Comparison of ENCODE assay signal across 17 mouse cellular contexts in the genomic region with DNA sequence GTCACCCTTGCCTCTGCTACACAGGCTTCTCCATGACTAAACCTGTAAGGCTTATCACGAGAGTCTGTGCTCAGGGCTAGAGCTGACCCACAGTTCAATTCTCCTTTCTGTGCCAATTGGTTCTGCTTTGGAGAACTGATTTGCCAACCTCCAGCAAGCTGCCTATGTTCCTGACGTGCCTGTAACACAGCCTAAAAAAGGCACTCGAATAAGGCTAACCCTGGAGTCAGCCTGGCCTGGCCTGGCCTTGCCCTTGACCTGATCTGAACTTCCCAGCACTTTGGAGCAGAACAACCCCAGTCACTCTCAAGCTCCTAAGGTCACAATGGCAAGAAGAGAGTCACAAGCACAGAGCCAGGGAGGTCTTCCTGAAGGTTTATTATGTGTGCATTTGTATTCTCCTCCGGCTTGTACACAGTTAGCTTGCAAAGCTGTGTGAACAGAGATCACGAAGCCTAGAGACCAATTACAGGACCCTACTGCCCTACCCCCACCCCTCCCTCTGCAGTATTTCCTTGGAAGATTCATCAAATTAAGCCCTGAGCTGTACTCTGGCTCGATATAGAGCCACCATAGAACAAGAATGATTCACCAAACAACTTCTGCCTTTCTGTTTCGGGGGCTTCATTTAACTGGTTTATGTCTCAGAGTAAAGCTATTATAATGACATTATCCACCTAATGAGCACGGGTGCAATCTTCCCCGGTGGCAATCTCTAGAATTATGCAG. TPM values are rescaled to one million over a fixed set of nuclear protein-coding genes. Genes with fewer than 3 reads are reported as not detected.
A peak's percentile ranks its signal among the peaks of the same experiment; 100 is the strongest.
DNase-seq lines count a peak whose midpoint lies in the region; ATAC-seq and TF ChIP-seq lines count a peak whose summit lies in the region.
"Had no signal": no experiment of that assay in that cellular context is flagged by ENCODE, and none has a peak within 500 bp of the region (broad histone marks: within the 10 kb centered on the region; RNA-seq: fewer than 3 reads in every experiment).

No protein-coding gene starts in this region.

- peak overlapping the region; percentile 40; the same call in 1 of the 2 replicates for H3K27ac ChIP-seq in hindbrain, embryonic 14.5 days
- no peak overlapping the region for H3K27ac ChIP-seq in hindbrain, embryonic 10.5 days
- H3K27ac ChIP-seq in testis, adult 2 months (ENCODE audit: control insufficient read depth, insufficient read depth, low read depth, low read length): peak overlapping the region; percentile 37; the same call in 1 of the 2 replicates
- peak overlapping the region; percentile 92 for H3K27ac ChIP-seq in brown adipose tissue, adult 24 weeks (replicated peaks; ENCODE audit: low read depth, low read length)
- H3K27ac ChIP-seq: forebrain, embryonic 15.5 days; gastrocnemius, adult 2 months; limb, embryonic 13.5 days had no signal

- peak; percentile 55 for ATAC-seq in hindbrain, embryonic 14.5 days (ENCODE audit: low FRiP score)
- ATAC-seq: CD4-positive, CD25-positive, alpha-beta regulatory T cell, adult 4 months; forebrain, embryonic 15.5 days had no signal

- no peak overlapping the region for H3K4me3 ChIP-seq in hindbrain, embryonic 14.5 days (replicated peaks; ENCODE audit: low read length)
- no peak overlapping the region for H3K4me3 ChIP-seq in hindbrain, embryonic 10.5 days
- no peak overlapping the region for H3K4me3 ChIP-seq in testis, adult 2 months (ENCODE audit: control insufficient read depth, low read depth, low read length)
- no peak overlapping the region for H3K4me3 ChIP-seq in brown adipose tissue, adult 24 weeks (ENCODE audit: insufficient read depth, low read depth, low read length)
- H3K4me3 ChIP-seq: forebrain, embryonic 15.5 days; gastrocnemius, adult 2 months; limb, embryonic 13.5 days had no signal

- WGBS in hindbrain, embryonic 14.5 days: 46% methylated on average over 9 of the region's 9 CpGs
- WGBS in hindbrain, embryonic 10.5 days: 65% methylated on average over 9 of the region's 9 CpGs

- no peaks in the 10 kb centered on the region for H3K27me3 ChIP-seq in hindbrain, embryonic 14.5 days (ENCODE audit: control insufficient read depth, insufficient read depth, low read length)
- H3K27me3 ChIP-seq in hindbrain, embryonic 10.5 days (ENCODE audit: insufficient read depth, poor library complexity, severe bottlenecking): no peaks in the 10 kb centered on the region
- no peaks in the 10 kb centered on the region for H3K27me3 ChIP-seq in testis, adult 2 months (ENCODE audit: control insufficient read depth, insufficient read depth, low read length)
- H3K27me3 ChIP-seq: forebrain, embryonic 15.5 days; limb, embryonic 13.5 days had no signal

- no peak overlapping the region for H3K4me2 ChIP-seq in hindbrain, embryonic 14.5 days (replicated peaks)
- H3K4me2 ChIP-seq: forebrain, embryonic 15.5 days; limb, embryonic 13.5 days had no signal

- no peak for TF ChIP-seq CTCF in testis, adult 2 months (IDR thresholded peaks at IDR 0.05; ENCODE audit: control insufficient read depth, insufficient read depth, insufficient replicate concordance, low read depth, low read length)

- no peaks in the 10 kb centered on the region for H3K36me3 ChIP-seq in hindbrain, embryonic 14.5 days (replicated peaks; ENCODE audit: control insufficient read depth, insufficient read depth)
- H3K36me3 ChIP-seq in hindbrain, embryonic 10.5 days: no peaks in the 10 kb centered on the region
- no peaks in the 10 kb centered on the region for H3K36me3 ChIP-seq in testis, adult 2 months (ENCODE audit: control insufficient read depth, insufficient read depth, low read length)
- H3K36me3 ChIP-seq: forebrain, embryonic 15.5 days; limb, embryonic 13.5 days had no signal

- peaks cover 9% of the 10 kb centered on the region for H3K4me1 ChIP-seq in hindbrain, embryonic 14.5 days (replicated peaks; ENCODE audit: control insufficient read depth, insufficient read depth, low read length)
- peaks cover 25% of the 10 kb centered on the region for H3K4me1 ChIP-seq in hindbrain, embryonic 10.5 days (replicated peaks)
- peaks cover 7% of the 10 kb centered on the region for H3K4me1 ChIP-seq in testis, adult 2 months (ENCODE audit: control insufficient read depth, insufficient read depth, low read length)
- no peaks in the 10 kb centered on the region for H3K4me1 ChIP-seq in brown adipose tissue, adult 24 weeks (ENCODE audit: control insufficient read depth, insufficient read depth, insufficient read length, low read length)

- DNase-seq in hindbrain, embryonic 14.5 days (ENCODE audit: low spot score): no peak
- no peak for DNase-seq in hindbrain, embryonic 10.5 days (ENCODE audit: low spot score)
- no peak for DNase-seq in testis, postnatal 10 days (ENCODE audit: low spot score)
- no peak for DNase-seq in lung, postnatal 10 days
- DNase-seq in lung, postnatal 4 days: no peak
- DNase-seq: embryo, embryonic 11 days; gastrocnemius, adult 2 months; heart, postnatal 14 days; kidney, adult 11 months; kidney, postnatal 14 days; layer of hippocampus, adult 9-11 months; lung, adult 2 months had no signal

- H3K9ac ChIP-seq in hindbrain, embryonic 14.5 days: no peak overlapping the region
- H3K9ac ChIP-seq: forebrain, embryonic 15.5 days; limb, embryonic 13.5 days had no signal

- H3K9me3 ChIP-seq in hindbrain, embryonic 14.5 days (ENCODE audit: control insufficient read depth, low read length): no peaks in the 10 kb centered on the region
- H3K9me3 ChIP-seq in hindbrain, embryonic 10.5 days: no peaks in the 10 kb centered on the region
- H3K9me3 ChIP-seq: forebrain, embryonic 15.5 days; limb, embryonic 13.5 days had no signal

- TF ChIP-seq POLR2A in testis, adult 2 months (IDR thresholded peaks at IDR 0.05; ENCODE audit: control insufficient read depth, low read depth, low read length): no peak

RNA-seq across cellular contexts. Expression of a gene that starts 11.0 kb away (rescaled TPM):
- 14.4 and 15.0 TPM in 2 replicates for polyA plus RNA-seq in hindbrain, embryonic 14.5 days (2014; fragmentation: Nextera tagmentation; extraction: Ambion mirVana)
- 16.9 and 24.0 TPM in 2 replicates for polyA plus RNA-seq in hindbrain, embryonic 10.5 days (2016; fragmentation: Nextera tagmentation; extraction: Ambion mirVana)
- 9.3 and 12.9 TPM in 2 replicates for polyA plus RNA-seq in testis, adult 2 months (2012; rRNA removed)
- 34.2 and 34.6 TPM in 2 replicates for polyA plus RNA-seq in brown adipose tissue, adult 24 weeks (2012; ENCODE audit: insufficient read depth, insufficient read length, missing spikeins)
